Mouse (Mus musculus): Measurements from ENCODE around the gene Syn3.

Syn3 gene

DNA sequence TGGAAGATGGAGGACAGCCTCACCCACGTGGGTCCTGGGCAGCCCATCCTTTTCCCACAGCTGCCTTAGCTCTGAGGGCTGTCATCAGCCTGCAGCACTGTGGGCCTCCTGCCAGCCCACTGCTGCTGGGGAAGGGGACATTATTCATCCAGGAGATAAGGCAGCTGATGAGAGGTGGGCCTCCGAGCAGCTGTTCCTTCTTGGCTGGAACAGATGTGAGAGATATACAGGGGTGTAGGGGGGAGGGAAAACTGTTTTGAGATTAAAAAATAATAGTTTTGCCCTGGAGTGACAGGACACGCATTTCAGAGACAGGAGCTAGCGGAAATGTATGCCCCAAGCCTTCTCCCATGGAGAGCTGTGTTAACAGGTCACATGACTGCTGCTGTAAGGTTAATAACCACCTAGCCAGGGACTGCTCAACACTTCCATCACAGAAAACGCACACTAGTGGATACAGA lies 133.0 kb downstream of the Syn3 start:
- DNase-seq = no peak

DNA sequence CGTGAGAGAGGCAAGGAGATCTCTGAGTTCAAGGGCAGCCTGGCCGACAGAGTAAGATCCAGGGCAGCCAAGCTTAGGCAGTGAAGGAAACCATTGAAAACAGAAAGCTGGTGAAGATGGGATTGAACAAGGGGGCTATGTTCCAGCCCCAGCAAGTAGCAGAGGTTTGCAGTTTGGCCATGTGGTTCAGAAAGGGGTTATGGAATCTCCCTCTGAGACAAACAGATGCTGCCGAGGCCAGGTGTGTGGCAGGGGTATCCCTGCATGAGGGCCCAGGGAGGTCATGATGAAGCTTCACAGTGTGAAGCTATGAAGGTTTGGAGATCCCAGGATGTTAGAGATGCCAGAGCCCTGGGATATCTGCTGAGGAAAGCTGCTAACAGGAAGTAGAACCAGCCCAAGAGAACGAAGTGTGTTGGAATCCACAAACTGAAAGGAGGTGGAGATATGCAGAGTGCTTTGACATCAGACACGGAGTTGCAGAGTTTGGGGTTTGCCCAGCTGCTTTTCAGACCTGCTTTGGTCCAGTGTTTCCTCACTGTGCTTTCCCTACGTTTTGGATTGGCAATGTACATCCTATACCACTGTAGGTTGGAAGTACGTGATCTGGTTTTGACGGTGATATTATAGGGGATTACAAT lies 134.9 kb downstream of the Syn3 start:
- DNase-seq = no peak

DNA sequence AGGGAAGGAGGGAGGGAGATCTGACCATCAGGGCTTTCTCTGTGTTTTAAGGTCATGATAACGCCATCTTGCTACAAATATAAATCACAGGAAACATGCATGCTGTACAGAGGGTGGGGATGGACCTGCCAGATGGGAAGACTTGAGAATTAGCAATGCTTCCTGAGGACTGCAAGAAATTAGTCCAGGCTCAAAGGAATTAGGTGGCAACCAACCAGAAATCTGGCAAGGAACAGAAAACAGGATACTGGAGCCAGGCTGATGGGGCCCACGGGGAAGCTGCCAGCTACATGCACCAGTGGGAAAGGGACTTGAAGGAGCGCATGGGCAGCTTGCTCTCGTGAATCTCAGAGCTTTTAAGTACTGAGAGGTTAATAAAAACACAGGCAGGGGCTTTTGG lies 139.0 kb downstream of the Syn3 start:
- DNase-seq = no peak

DNA sequence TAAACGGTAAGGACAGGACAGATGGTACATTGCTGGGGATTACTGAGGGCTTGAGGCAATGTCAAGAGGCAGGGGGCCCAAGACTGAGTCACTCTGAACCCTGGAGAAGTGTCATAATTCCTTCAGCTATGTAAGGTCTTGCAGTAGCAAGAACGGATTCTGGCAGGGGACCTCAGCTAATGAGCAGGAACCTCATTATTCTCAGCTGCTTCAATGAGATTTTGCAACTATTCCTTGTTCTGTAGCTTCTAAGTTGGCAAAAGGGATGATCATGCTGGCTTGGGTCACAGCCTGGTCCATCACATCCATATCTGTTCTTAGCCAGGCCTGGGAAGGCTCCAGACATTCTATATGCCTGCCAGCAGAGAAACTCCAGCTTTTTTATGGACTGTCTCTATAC lies 139.5 kb downstream of the Syn3 start:
- no peak for DNase-seq

DNA sequence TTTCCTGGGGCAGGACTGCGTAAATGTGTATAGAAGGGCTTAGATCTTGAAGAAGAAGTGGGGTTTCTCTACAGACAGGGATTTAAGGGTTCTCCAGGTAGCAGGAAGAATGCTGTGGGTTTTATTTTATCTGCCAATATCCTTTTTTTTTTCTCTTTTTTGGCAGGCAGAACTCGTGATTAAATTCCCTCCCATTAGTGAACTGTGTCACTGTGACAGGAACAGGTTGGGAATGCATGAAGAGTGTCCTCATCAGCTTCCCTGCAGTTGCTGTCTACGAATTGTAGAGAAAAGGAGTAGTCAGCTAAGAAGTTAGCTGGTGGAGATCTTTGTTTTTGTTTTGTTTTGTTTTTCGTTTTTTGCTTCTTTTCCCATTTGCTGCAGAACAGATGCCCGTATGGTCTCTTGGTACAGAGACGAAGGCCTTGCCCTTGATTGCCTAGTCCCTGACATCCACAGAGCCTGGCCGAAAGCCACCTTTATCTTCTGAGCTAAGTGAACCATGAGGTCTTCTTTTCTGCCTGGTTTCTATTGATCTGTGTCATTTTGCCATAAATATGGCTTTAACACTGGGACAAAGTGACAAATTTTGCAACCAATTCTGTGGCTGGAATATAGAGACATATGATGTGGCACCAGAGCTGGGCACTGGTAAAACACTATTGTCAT lies 140.3 kb downstream of the Syn3 start:
- no peak for DNase-seq

DNA sequence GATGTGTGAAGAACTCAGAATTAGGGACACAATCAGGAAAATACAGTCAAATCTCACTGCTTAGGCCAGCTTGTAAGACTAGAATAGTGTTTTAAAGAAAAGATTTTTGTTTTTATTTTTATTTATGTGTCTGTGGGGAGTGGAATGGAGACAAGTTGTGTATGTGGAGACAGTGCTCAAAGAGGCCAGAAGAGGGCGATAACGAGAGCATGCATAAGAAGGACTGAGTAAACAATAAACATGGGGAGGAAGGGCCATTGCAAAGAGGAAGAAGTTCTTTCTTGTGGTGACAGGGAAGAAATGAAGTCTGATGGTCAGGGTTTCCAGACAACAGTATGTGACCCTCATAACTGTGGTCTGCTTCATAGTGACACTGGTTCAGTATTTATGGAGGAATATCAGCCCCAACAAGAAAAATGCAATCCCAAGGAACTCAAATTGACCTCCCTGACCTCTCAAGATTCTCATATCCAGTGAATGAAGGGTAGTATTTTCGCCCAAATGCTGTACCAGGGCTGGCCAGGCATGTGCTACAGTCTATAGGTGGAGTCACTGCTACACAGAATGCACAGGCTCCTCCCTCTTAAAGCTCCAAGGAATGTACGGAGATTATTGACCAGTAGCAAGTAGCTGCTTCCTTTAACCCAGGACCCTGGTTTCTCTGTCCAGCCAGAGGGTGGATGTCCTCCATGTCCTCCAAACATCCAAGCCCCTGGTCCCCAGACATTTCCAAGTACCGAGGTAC lies 141.7 kb downstream of the Syn3 start:
- DNase-seq = peak; percentile 28

DNA sequence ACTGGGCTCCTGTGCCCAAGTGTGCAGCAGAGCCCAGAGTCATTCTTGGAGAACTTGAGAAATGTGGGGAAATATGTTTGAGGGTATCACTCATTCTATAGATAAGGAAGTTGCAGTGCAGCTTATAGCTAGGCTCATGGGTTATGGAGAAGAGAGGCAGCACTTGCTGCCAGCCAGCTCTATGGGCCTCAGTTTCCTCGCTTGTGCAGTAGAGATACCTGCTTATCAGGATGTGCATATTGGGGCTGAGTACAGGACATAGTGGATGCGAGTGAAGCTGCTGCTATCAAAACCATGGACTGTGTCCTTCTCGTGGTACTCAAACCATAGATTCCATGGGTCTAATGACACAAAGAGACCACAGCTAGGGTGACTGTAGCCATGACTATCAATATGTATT lies 146.2 kb downstream of the Syn3 start:
- DNase-seq = no peak

DNA sequence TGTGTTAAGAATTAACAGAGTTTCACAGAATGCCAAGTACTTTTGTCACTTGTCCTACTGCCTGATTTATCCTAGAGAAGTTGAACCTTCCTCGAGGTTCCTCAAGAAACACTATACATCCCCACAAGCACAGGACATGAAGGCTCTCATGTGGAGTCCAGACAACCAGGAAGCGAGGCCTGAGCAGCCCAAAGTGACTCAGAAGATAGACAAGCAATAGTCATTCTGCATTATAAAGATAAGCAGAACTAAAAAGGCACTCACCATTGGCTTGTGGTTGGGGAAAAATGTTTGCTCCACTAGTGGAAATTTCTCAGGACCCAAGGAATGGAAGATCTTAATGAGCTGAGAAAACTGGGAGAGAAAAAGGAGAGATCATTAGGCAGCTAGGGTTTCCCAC lies 147.4 kb downstream of the Syn3 start:
- DNase-seq = no peak

DNA sequence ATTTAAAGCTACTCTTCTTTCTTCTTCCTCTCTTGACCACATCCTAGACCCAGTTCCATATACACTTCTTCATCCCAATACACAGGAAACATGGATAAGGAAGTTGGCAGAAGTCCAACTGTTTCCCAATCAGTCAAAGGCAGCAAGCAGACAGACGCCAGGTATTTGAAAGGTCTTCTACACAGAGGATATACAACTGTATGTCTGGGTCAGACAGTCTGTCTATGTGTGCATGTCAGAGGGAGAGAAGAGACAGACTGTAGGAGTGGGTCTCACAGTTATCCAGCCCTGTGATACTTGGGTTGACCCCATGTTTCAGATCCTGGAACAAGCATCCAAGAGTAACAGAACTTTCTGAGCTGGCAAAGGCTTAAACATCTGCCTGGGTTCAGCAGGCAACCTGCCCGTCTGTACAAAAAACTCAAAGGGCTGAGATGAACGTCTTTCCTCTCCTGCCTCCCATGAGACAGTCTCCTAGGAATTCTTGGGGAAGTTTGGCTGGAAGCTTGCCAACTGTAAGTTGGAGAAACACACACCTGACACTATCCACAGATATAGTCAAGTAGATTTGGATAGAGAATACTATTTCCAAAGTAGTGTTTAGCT lies 152.4 kb downstream of the Syn3 start:
- no peak for DNase-seq

DNA sequence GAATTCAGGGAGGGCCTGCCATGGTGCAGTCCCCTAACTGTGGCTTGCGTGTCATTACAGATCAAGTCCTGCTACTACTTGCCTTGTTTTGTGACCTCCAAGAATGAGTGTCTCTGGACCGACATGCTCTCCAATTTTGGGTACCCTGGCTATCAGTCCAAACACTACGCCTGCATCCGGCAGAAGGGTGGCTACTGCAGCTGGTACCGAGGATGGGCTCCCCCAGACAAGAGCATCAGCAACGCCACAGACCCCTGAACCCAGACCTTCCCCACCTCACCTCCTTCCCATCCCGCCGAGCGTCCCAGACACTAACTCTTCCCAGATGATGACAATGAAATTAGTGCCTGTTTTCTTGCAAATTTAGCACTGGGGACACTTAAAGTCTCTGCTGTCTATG lies 153.1 kb downstream of the Syn3 start:
- DNase-seq = no peak

DNA sequence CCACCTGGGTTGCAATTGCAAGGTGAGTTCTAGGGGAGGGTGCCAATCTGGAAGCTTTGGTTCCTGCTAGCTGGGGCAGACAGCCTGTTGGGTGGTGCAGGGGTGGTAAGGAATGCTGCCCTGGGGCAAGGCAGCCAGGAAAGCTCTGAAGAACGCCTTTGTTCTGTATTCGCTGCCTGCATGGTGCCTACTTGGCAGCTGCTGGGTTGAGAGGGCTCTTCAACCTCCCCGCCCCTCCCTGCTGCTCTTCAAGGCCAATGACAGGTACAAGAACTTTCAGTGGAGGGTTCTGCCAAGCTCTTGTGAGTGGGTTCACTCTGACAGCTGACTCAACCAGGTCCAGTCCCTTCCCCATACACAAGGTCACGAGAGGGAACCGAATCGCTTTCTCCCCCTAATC lies 154.0 kb downstream of the Syn3 start:
- DNase-seq = no peak

DNA sequence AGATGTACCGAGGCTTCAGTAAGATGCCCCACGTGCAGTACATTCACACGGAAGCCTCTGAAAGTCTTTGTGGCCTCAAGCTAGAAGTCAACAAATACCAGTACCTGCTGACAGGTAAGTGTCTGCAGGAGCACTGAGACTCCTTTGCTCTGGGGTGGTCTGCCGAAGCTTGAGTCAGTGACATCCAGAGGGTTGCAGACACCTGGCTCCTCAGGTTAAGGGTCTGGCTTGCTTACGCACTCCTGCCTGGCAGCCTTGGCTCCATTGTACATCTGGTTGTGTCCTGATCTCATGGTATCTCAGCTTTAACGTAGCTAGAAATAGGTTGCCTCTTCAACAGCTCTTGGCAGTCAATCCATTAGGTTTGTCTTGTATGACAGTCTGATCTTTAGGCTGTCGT lies 154.8 kb downstream of the Syn3 start:
- DNase-seq = no peak

DNA sequence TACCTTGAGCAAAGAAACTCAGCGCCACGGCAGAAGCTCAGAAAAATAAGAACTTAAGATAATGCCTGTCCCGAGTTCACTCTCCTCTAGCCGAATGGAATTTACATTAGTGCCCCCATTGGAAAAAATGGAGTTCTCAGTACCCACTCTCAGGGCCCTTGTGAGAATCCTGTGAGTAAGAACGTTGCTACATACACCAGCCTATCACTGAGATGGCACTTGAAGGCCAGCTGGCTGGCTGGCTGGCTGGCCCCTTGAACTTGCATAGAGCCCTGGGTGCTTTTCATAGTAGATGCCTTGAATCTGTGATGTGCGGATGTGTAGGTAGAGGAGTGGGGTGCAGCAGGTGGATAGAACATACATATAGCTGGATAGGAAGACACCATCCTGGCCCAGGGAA lies 155.3 kb downstream of the Syn3 start:
- DNase-seq = no peak

DNA sequence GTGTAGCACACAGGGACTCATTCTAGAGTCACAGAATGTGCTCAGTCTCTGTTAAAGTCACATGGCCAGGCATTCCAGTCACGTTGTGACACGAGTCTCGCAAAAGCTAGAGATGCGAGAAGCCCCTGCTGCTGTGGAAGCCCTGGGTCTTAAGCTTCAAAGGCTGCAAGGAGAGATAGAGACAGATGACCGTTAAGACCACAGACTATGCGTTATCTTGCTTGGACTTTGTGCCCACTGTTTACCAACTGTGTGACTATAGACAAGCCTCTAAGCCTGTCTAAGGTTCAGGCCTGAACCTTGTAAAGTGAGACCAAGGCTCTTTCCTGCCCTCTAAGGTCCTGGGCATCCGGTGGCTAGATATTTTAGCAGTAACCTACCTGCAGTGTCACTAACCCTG lies 156.0 kb downstream of the Syn3 start:
- DNase-seq = no peak

DNA sequence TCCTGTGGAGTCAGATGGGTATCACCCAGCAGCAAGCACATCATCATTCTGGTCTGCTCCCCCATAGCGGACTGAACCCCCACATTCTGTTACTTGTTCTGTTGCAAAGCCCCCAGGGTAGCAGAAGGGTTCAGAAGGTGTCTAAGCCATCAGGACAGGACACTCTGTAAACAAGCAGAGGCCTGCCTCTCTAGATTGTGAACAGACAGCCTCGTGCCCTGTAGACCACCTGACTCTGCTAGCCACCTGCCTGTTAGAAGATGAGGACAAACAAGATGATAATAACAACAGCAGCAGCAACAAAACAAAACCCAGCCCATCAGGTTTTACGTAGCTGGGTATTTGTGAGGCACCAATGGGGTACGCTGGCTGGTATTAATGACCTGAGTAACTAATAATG lies 156.5 kb downstream of the Syn3 start:
- no peak for DNase-seq

DNA sequence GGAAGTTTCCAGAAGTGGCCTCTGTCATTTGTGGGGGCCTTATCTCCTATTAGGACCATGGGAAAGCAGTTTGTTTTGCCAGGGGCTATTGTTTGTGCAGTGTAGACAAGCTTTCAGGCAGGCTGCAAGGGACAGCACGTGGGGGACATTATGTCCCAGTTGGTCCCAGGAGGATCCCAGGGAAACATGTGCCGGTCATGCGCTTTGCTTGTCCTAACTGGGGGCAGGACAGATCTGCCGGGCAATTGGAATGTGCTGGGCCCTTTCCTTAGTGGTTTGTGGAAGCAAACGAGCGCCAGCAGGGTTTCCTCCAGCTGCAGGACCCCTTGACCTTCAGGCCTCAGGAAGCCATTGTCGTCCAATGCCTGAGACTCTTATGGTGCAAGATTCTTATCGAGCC lies 157.1 kb downstream of the Syn3 start:
- no peak for DNase-seq

DNA sequence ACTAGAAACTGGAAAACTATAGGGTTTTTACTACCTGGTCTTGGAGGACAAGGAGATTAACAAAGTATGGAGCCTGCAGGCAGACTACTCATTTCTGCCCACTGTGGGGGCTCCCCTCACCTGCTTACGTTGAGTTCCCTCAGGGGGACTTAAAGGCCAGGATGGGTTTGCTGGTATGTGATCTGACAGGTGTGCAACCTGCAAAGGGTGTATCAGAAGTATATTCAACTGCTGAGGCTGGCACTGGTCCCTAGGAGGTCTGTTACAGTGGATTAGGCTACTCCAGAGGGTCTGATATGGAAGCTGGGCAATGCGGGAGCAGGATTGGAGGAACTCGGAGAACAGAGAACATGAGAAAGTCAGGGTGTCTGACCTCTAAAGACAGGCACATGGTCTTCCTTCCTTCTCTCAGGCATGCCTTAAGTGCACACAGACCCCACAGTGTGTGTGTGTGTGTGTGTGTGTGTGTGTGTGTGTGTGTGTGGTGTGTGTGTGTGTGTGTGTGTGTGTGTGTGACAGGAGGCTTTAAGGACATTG lies 157.6 kb downstream of the Syn3 start:
- DNase-seq = no peak

DNA sequence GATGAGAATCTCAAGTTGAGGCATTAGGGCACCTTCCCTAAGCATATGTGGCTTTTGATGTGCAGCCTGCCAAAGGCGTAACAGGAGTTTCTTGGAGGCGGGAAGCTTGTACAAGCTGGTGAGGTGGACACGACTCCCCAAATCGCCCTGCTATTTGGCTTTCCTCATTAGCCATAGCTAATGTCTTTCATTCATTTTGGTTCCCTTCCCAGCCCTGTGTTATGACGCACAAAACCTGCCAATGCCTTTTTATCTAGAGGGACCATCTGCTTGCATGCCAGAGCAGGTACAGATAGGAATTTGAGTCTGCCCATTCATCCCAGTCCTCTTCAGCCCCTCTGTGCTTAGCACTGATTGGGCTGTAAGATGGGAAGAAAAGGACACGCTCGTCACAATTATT lies 158.3 kb downstream of the Syn3 start:
- DNase-seq = no peak

DNA sequence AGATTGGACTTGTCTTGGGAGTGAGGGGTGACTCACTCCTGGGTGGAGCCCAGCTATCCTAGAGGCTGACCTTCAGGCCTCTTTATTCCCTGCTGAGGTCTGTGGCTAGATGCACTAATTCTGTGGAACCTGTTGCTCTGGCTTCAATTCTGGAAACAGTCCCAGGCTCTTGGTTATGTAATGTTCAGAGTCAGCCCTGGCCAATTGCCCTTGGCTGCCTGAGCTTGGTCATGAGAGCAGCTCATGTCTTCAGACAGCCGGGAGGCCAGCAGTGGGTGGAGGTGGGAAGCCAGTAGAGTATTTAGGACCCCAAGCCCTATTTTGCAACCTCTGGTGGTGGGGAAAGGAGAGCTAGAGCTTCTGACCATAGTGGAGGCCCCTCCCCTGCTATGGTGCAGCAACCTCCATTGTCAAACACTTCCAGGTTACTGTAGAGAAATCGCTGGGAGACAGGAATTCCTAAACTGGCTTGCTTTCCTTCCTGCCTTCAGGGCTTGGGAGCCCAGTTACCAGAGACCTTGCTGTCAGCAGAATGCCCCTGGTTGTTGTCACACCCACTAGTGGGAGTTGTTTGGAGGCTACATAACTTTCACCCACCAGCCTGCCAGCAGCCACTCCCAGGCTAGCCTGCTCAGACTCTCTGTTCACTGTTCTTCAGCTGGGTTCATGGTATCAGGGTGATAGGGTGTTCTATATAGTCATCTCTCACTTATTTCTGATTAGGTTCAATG lies 158.9 kb downstream of the Syn3 start:
- no peak for DNase-seq

DNA sequence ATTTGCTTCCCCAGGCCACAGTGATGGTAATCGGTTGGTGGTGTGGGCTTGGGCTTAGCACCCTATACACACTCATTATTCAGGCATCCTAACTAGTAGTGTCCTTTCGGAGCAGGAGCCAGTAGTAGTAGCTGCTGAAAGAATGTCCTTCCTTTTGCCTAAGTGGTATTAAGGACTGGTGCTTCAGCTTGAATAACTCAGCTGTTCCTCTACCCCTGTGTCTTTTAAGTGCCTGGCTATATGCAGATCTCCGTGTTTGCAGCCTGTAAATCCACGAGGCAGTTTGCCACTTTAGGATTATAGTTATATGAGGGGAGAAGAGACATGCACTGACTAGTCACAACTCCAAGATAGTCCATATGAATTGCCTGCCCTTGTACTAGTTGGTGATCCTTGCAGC lies 159.6 kb downstream of the Syn3 start:
- DNase-seq = no peak

DNA sequence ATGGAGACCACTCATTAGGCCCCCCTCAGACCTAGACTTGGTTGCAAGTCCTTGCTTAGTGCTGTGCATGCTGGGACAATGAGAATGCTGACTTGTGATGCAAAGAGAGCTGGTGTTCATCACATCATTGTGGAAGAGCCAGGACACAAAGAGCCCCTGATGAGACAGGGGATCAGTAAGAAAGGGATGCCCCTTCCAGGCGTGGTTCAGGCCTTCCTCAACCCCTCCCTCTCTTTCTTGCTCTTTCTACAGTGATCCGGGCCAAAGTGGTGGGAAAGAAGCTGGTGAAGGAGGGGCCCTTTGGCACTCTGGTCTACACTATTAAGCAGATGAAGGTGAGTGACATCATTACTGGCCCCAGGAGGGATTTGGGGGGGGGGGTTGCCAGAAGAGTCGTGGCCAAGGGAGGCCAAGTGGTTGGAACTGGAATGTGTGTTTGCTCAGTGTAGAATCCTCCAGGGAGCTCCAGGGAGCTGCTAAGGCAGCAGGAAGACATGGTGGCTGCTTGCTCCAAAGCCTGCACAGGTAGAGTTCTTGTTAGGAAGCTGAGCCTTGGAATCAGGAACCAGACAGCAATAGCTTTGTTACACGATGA lies 160.5 kb downstream of the Syn3 start:
- DNase-seq = no peak

DNA sequence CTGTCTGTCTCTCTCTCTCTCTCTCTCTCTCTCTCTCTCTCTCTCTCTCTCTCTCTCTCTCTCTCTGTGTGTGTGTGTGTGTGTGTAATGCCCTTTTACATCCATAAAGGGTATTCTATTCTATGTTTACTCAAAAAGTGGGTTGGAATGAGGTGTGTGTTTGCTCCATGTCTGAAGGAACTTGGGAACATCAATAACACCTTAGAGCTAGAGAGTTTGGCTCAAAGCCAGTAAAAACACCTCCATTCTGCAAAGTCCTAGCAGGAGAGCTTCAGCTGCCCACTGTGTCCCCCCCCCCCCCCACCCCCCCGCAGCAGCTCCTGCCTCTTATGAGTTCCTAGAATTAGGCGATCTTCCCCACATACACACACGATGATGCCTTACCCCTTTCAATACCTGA lies 161.5 kb downstream of the Syn3 start:
- DNase-seq = no peak

DNA sequence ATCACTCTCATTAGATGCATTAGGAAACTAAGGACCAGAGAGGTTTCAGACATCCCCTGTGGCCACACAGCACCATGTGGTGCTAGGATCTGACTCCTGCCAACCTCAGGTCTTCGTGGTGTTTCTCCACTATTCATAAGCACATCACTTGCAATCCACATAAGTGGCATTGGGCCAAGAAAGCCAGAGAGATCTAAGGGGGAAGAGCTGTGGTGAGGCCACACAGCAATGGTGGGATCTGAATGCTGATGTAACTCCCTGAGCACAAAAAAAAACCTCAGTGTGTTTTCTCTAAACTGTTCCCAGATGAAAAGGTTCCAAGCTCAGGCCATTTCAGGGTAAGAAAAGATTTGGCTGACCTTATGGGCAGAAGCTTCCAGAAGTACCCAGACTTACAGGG lies 162.2 kb downstream of the Syn3 start:
- DNase-seq = no peak

Measured in thymus, postnatal 14 days (tissue).